Mouse (Mus musculus) CD4-positive naive resting alpha-beta T cell, adult 76 days (primary cell): Measurements from ENCODE around the gene Omp. TPM values are rescaled to one million over a fixed set of nuclear protein-coding genes. Genes with fewer than 3 reads are reported as not detected.

Source experiments
- total RNA-seq: library from RNA; stranded (reverse); gene quantifications from one replicate; pipeline ENCODE4 v1.2.4, GENCODE M21; 2023

Gene Omp
- total RNA-seq, result not detected

DNA sequence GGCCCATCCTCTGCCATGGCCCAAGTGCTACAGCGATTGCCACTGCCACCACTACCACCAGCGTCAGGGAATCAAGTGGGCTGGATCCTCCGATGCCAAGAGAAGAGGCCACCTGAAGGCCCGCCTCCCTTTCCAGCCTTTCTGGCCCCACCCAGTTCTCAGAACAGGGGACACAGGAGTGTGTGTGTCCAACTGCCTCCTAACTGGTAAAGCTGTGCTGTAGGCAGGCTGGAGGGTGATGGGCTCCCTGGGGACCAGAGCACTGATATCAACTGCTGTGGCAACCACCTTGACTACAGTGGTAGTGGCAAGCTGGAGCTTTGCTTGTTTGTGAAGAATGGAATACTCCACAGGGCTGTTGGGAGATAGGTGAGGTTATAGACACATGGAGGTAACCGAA lies at the start of gene Omp:
Omp (minus strand) TSS at position 101 of the 400 bp plus-strand sequence.

GRCm38 (mm10) chr7:98177929-98178559 lies 32.7 kb upstream of the Omp start, which contains the start of gene Capn5:
Capn5 (minus strand) TSS chr7:98178274.

GRCm38 (mm10) chr7:98119179-98119960 lies 25.9 kb downstream of the Omp start, which contains the start of gene Myo7a:
Myo7a (minus strand) TSS chr7:98119524.

Other genes with a start within 250 kb of the Omp start
- gene Gdpd4, start 225.5 kb downstream of the Omp start, total RNA-seq, result not detected
- 3.6 TPM for gene Myo7a, start 26.0 kb downstream of the Omp start, total RNA-seq
- 1.6 TPM for gene Capn5, start 32.8 kb upstream of the Omp start, total RNA-seq
- not detected for gene B3gnt6, start 54.0 kb upstream of the Omp start, total RNA-seq
- gene Acer3, start 175.7 kb upstream of the Omp start, total RNA-seq, result 8.6 TPM
- gene Tsku, start 215.8 kb upstream of the Omp start, total RNA-seq, result not detected